Mouse (Mus musculus): ENCODE measurements around the gene Chic1. TPM values are rescaled to one million over a fixed set of nuclear protein-coding genes. Genes with fewer than 3 reads are reported as not detected.

The Chic1 gene
- 2.5 TPM for polyA plus RNA-seq (2017; shearing (Covaris generic))

DNA sequence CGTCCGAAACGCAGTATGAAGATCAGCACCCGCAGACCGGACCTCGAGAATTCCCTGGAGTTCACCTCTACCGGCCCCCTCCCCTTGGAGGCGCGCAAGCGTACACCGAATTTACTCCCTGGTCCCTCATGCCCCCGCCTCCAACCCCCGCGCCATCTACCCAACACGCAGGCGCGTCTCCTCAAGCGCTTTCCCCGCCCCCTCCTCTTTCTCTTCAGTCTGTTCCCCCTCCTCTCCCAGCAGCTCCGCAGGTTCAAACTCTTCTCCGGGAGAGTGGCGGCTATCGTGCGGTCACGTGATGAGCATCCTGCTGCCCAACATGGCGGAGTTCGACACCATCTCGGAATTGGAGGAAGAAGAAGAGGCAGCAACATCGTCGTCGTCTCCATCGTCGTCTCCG lies at the start of gene Chic1:
Chic1 (plus strand) TSS at position 190 of the 400 bp plus-strand sequence.

DNA sequence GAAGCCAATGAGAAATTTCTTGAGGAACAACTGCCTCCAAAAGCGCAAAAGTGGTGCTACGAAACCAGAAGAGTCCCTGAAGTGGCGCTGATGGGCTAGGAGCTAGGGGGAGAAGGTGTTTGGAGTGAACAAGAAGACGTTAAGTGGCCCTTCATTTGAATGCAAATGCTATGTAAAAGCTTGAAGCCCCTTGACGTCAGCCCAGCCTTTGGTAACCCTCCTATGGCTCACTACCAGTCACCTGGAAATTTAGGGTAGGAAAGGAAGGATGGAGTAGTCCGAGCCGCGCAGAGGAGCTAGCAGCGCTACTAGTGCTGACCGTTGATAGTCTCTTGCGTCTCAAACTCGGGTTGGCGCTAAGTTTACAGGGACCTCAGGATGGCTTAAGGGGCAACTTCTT lies 35.1 kb upstream of the Chic1 start, which contains the start of gene Cdx4:
Cdx4 (plus strand) TSS at position 253 of the 400 bp plus-strand sequence.

DNA sequence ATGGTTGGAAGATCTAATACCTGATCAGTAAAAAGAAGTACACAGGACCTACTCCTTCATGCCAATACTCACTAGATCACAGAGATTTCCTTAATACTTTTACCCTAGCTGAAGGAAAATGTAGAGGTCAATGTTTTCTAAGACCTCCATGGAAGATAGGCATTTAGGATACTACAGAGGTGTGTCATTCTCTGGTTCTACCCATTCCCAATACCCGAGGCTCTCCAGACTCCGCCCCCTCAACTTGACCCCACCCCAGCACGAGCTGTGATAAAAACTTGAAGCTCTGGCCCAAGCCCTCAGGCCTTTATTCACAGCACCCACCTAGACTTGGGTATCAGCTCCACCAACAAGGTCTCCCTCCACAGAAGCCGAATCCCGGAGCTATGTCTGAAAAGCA lies 57.9 kb downstream of the Chic1 start, which contains the start of gene Tsx:
Tsx (plus strand) TSS at position 301 of the 400 bp plus-strand sequence.

DNA sequence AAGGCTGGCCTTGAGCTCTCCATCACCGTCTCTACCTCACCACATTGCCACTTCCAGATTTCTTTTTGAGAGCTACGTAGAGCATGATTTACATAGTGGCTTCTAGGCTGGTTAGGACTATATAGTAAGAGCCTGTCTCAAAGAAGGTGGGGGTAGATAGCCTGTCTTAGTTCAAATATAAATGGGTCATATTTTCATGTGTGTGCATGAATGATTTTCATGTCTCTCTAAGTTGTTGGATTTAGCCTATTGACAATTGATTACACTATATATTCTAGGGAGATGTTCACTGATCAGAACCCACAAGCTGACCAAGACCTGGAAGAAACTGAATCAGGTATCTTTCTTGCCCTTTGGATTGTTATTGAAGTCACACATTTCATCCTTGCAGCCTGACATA lies 65.4 kb downstream of the Chic1 start, which contains the start of gene Gm26992:
Gm26992 (plus strand) TSS at position 301 of the 400 bp plus-strand sequence.

Other genes with a start within 250 kb of the Chic1 start
- gene Nap1l2, start 169.8 kb upstream of the Chic1 start, polyA plus RNA-seq (2017; shearing (Covaris generic)): not detected
- gene Cdx4, start 35.1 kb upstream of the Chic1 start, polyA plus RNA-seq (2017; shearing (Covaris generic)): not detected
- gene Tsx, start 58.0 kb downstream of the Chic1 start, polyA plus RNA-seq (2017; shearing (Covaris generic)): not detected
- not detected for gene Gm26992, start 65.5 kb downstream of the Chic1 start, polyA plus RNA-seq (2017; shearing (Covaris generic))

All from effector memory CD4-positive, alpha-beta T cell, adult 5 months (primary cell).